Mouse (Mus musculus): ENCODE results near the gene Gm11011. TPM values are rescaled to one million over a fixed set of nuclear protein-coding genes. Genes with fewer than 3 reads are reported as not detected.
A peak's percentile ranks its signal among the peaks of the same experiment; 100 is the strongest.

The Gm11011 gene
- polyA plus RNA-seq, 1 experiment from 2014 or later, result not detected

- ATAC-seq (ENCODE audit: low read depth), result no peak
- Histone ChIP-seq H3K27me3 (no peaks in the 10 kb centered on the region), H3K4me2 (no peak overlapping the region), H3K4me3 (no peak overlapping the region), H3K9me3 (no peaks in the 10 kb centered on the region), H3K4me1 (replicated peaks) (peaks cover 14% of the 10 kb centered on the region), H3K9ac (no peak overlapping the region), H3K36me3 (no peaks in the 10 kb centered on the region), H3K27ac (replicated peaks) (no peak overlapping the region)
- 82% methylated on average over 12 of the region's 12 CpGs for WGBS
Measured at GRCm38 (mm10) chr2:169585631-169586285, 1.8 kb downstream of the Gm11011 start.

- Histone ChIP-seq H3K27me3 (no peaks in the 10 kb centered on the region), H3K4me3 (no peak overlapping the region), H3K9ac (no peak overlapping the region), H3K4me1 (replicated peaks) (peaks cover 14% of the 10 kb centered on the region), H3K27ac (replicated peaks) (peak overlapping the region; percentile 61; the same call in 1 of the 2 replicates), H3K4me2 (no peak overlapping the region), H3K36me3 (no peaks in the 10 kb centered on the region), H3K9me3 (no peaks in the 10 kb centered on the region)
- WGBS, result 50% methylated on average over 15 of the region's 15 CpGs
- no peak for ATAC-seq (ENCODE audit: low read depth)
Measured at GRCm38 (mm10) chr2:169584745-169585456, 2.6 kb downstream of the Gm11011 start.

GRCm38 (mm10) chr2:169583476-169583875, 4.1 kb downstream of the Gm11011 start:
- Histone ChIP-seq H3K4me2 (no peak overlapping the region), H3K4me3 (no peak overlapping the region), H3K9ac (no peak overlapping the region), H3K36me3 (no peaks in the 10 kb centered on the region), H3K9me3 (no peaks in the 10 kb centered on the region), H3K27ac (replicated peaks) (no peak overlapping the region), H3K27me3 (no peaks in the 10 kb centered on the region), H3K4me1 (replicated peaks) (peaks cover 14% of the 10 kb centered on the region)
- no peak for ATAC-seq (ENCODE audit: low read depth)
- WGBS, result 82% methylated on average over 3 of the region's 3 CpGs

- Histone ChIP-seq H3K27ac (replicated peaks) (0 out of 2 replicates have a peak overlapping the region, but pooled peaks have one; percentile 38), H3K4me3 (no peak overlapping the region)
- ATAC-seq (ENCODE audit: low read depth), result no peak
Measured at GRCm38 (mm10) chr2:169577508-169578196, 9.9 kb downstream of the Gm11011 start.

GRCm38 (mm10) chr2:169570063-169570462, 17.5 kb downstream of the Gm11011 start:
- Histone ChIP-seq H3K27me3 (no peaks in the 10 kb centered on the region), H3K4me3 (no peak overlapping the region), H3K27ac (replicated peaks) (no peak overlapping the region), H3K4me2 (no peak overlapping the region), H3K36me3 (no peaks in the 10 kb centered on the region), H3K9ac (no peak overlapping the region), H3K4me1 (replicated peaks) (no peaks in the 10 kb centered on the region), H3K9me3 (no peaks in the 10 kb centered on the region)
- WGBS, result 73% methylated on average over 10 of the region's 10 CpGs
- ATAC-seq (ENCODE audit: low read depth), result no peak

More at GRCm38 (mm10) chr2:169577508-169578196, 9.9 kb downstream of the Gm11011 start:
- H3K4me2 ChIP-seq, result no peak overlapping the region
- H3K27me3 ChIP-seq, result no peaks in the 10 kb centered on the region
- peaks cover 8% of the 10 kb centered on the region; the same call in 1 of the 2 replicates for H3K4me1 ChIP-seq (replicated peaks)
- no peaks in the 10 kb centered on the region for H3K9me3 ChIP-seq
- no peaks in the 10 kb centered on the region for H3K36me3 ChIP-seq
- WGBS, result 57% methylated on average over 7 of the region's 7 CpGs
- no peak overlapping the region for H3K9ac ChIP-seq

- Histone ChIP-seq H3K27me3 (no peaks in the 10 kb centered on the region), H3K9me3 (no peaks in the 10 kb centered on the region), H3K4me1 (replicated peaks) (no peaks in the 10 kb centered on the region), H3K4me3 (no peak overlapping the region), H3K36me3 (no peaks in the 10 kb centered on the region), H3K4me2 (no peak overlapping the region), H3K9ac (no peak overlapping the region), H3K27ac (replicated peaks) (no peak overlapping the region)
- ATAC-seq (ENCODE audit: low read depth), result no peak
- 70% methylated on average over 4 of the region's 4 CpGs for WGBS
Measured at GRCm38 (mm10) chr2:169566159-169566558, 21.4 kb downstream of the Gm11011 start.

GRCm38 (mm10) chr2:169565751-169566150, 21.8 kb downstream of the Gm11011 start:
- no peaks in the 10 kb centered on the region for H3K36me3 ChIP-seq
- 72% methylated on average over 7 of the region's 7 CpGs for WGBS
- no peak for ATAC-seq (ENCODE audit: low read depth)

GRCm38 (mm10) chr2:169545674-169546073, 41.9 kb downstream of the Gm11011 start:
- WGBS, result 90% methylated on average over 7 of the region's 7 CpGs
- no peak overlapping the region for H3K4me3 ChIP-seq
- H3K9ac ChIP-seq, result no peak overlapping the region
- no peaks in the 10 kb centered on the region for H3K27me3 ChIP-seq
- H3K4me2 ChIP-seq, result no peak overlapping the region
- no peaks in the 10 kb centered on the region for H3K36me3 ChIP-seq
- no peak overlapping the region for H3K27ac ChIP-seq (replicated peaks)
- H3K4me1 ChIP-seq (replicated peaks), result peaks cover 12% of the 10 kb centered on the region
- H3K9me3 ChIP-seq, result no peaks in the 10 kb centered on the region
- no peak for ATAC-seq (ENCODE audit: low read depth)

More at GRCm38 (mm10) chr2:169565751-169566150, 21.8 kb downstream of the Gm11011 start:
- Histone ChIP-seq H3K4me2 (no peak overlapping the region), H3K27me3 (no peaks in the 10 kb centered on the region), H3K9me3 (no peaks in the 10 kb centered on the region), H3K4me3 (no peak overlapping the region), H3K9ac (no peak overlapping the region), H3K4me1 (replicated peaks) (no peaks in the 10 kb centered on the region), H3K27ac (replicated peaks) (no peak overlapping the region)

- ATAC-seq (ENCODE audit: low read depth), result no peak
- WGBS, result 72% methylated on average over 4 of the region's 4 CpGs
- Histone ChIP-seq H3K36me3 (no peaks in the 10 kb centered on the region), H3K27ac (replicated peaks) (no peak overlapping the region), H3K9ac (no peak overlapping the region), H3K9me3 (no peaks in the 10 kb centered on the region), H3K27me3 (no peaks in the 10 kb centered on the region), H3K4me2 (no peak overlapping the region), H3K4me3 (no peak overlapping the region), H3K4me1 (replicated peaks) (peaks cover 11% of the 10 kb centered on the region; the same call in 1 of the 2 replicates)
Measured at GRCm38 (mm10) chr2:169538906-169539305, 48.6 kb downstream of the Gm11011 start.

Other genes starting within 250 kb of the Gm11011 start
- gene Tshz2, start 45.3 kb upstream of the Gm11011 start, polyA plus RNA-seq (2015; fragmentation: Nextera tagmentation; extraction: Ambion mirVana), result 50.6 and 54.6 TPM in 2 replicates

All from neural tube, embryonic 13.5 days (tissue).